Mouse (Mus musculus): ENCODE data around the gene Mtap.

- TF ChIP-seq CTCF (IDR thresholded peaks at IDR 0.05; ENCODE audit: control insufficient read depth, insufficient read depth, low read length) = peak; percentile 27; the same call in 1 of the 2 replicates
- TF ChIP-seq POLR2A (IDR thresholded peaks at IDR 0.05; ENCODE audit: borderline replicate concordance, control insufficient read depth, low read depth, low read length) = no peak
Observed at GRCm38 (mm10) chr4:89129311-89129913, 7.5 kb upstream of the Mtap start.
